ENCODE assay signal across 24 mouse cellular contexts in genomic region chr13:4048719-4049118, GRCm38 (mm10). TPM values are rescaled to one million over a fixed set of nuclear protein-coding genes. Genes with fewer than 3 reads are reported as not detected.
DNase-seq lines count a peak whose midpoint lies in the region; ATAC-seq and TF ChIP-seq lines count a peak whose summit lies in the region.
"Had no signal": no experiment of that assay in that cellular context is flagged by ENCODE, and none has a peak within 500 bp of the region (broad histone marks: within the 10 kb centered on the region; RNA-seq: fewer than 3 reads in every experiment).

Gene Akr1c14, plus strand, starts transcription at chr13:4049011.

- H3K4me3 ChIP-seq in kidney, embryonic 15.5 days (replicated peaks) = no peak within 1 kb of the TSS
- no peak within 1 kb of the TSS for H3K4me3 ChIP-seq in intestine, embryonic 15.5 days (replicated peaks)
- no peak within 1 kb of the TSS for H3K4me3 ChIP-seq in liver, postnatal 0 days (ENCODE audit: low read depth, low read length)
- no peak within 1 kb of the TSS for H3K4me3 ChIP-seq in hindbrain, postnatal 0 days (ENCODE audit: low read length)
- H3K4me3 ChIP-seq: heart, adult 2 months; hindbrain, embryonic 13.5 days; limb, embryonic 13.5 days; stomach, embryonic 15.5 days had no signal

- H3K4me2 ChIP-seq in kidney, embryonic 15.5 days = no peak within 1 kb of the TSS
- no peak within 1 kb of the TSS for H3K4me2 ChIP-seq in intestine, embryonic 15.5 days (replicated peaks)
- peak within 1 kb of the TSS; percentile 42; the same call in 1 of the 2 replicates for H3K4me2 ChIP-seq in liver, postnatal 0 days (ENCODE audit: low read depth, low read length)
- no peak within 1 kb of the TSS for H3K4me2 ChIP-seq in hindbrain, postnatal 0 days (ENCODE audit: low read depth, low read length)
- H3K4me2 ChIP-seq: hindbrain, embryonic 13.5 days; limb, embryonic 13.5 days; midbrain, embryonic 11.5 days; stomach, embryonic 15.5 days had no signal

- no peak for DNase-seq in adrenal gland, postnatal 14 days
- DNase-seq in adrenal gland, adult 2 months = no peak
- peak; percentile 1 for DNase-seq in kidney, postnatal 14 days
- DNase-seq in liver, postnatal 0 days = peak; percentile 12
- DNase-seq in hindbrain, postnatal 0 days (ENCODE audit: low spot score) = no peak
- DNase-seq: cerebellum, adult 18-20 months; cerebellum, postnatal 14 days; gastrocnemius, postnatal 36 days; heart, adult 2 months; heart, postnatal 36 days; layer of hippocampus, adult 9-11 months; lung, postnatal 10 days; right cerebral cortex, postnatal 4 days; thymus, adult 18-20 months; thymus, postnatal 4 days had no signal

- H3K9me3 ChIP-seq in kidney, embryonic 15.5 days (replicated peaks) = no peaks in the 10 kb centered on the region
- no peaks in the 10 kb centered on the region for H3K9me3 ChIP-seq in intestine, embryonic 15.5 days
- H3K9me3 ChIP-seq in liver, postnatal 0 days (ENCODE audit: low read length) = no peaks in the 10 kb centered on the region
- H3K9me3 ChIP-seq in hindbrain, postnatal 0 days (ENCODE audit: low read length) = no peaks in the 10 kb centered on the region
- H3K9me3 ChIP-seq: hindbrain, embryonic 13.5 days; limb, embryonic 13.5 days; stomach, embryonic 15.5 days had no signal

- no peak for ATAC-seq in kidney, embryonic 15.5 days (replicated peaks; ENCODE audit: low FRiP score)
- peak; percentile 78 for ATAC-seq in intestine, embryonic 15.5 days
- ATAC-seq in liver, postnatal 0 days = peak; percentile 95
- ATAC-seq in hindbrain, postnatal 0 days = no peak
- ATAC-seq: inflammation-experienced regulatory T-cells, adult 6 months had no signal

- no peaks in the 10 kb centered on the region for H3K27me3 ChIP-seq in kidney, embryonic 15.5 days
- H3K27me3 ChIP-seq in intestine, embryonic 15.5 days (replicated peaks) = no peaks in the 10 kb centered on the region
- no peaks in the 10 kb centered on the region for H3K27me3 ChIP-seq in liver, postnatal 0 days (ENCODE audit: insufficient read depth, low read length)
- H3K27me3 ChIP-seq in hindbrain, postnatal 0 days (ENCODE audit: insufficient read depth, low read length) = no peaks in the 10 kb centered on the region
- H3K27me3 ChIP-seq: hindbrain, embryonic 13.5 days; limb, embryonic 13.5 days; stomach, embryonic 15.5 days had no signal

- TF ChIP-seq CTCF in liver, postnatal 0 days (IDR thresholded peaks at IDR 0.05; ENCODE audit: low read depth) = no peak
- no peak for TF ChIP-seq CTCF in hindbrain, postnatal 0 days (IDR thresholded peaks at IDR 0.05; ENCODE audit: low read depth)

- H3K27ac ChIP-seq in kidney, embryonic 15.5 days = no peak within 1 kb of the TSS
- no peak within 1 kb of the TSS for H3K27ac ChIP-seq in intestine, embryonic 15.5 days
- H3K27ac ChIP-seq in liver, postnatal 0 days (ENCODE audit: low read depth) = peak within 1 kb of the TSS; percentile 78
- H3K27ac ChIP-seq in hindbrain, postnatal 0 days = no peak within 1 kb of the TSS
- H3K27ac ChIP-seq: heart, adult 2 months; hindbrain, embryonic 13.5 days; limb, embryonic 13.5 days; stomach, embryonic 15.5 days had no signal

- H3K36me3 ChIP-seq in kidney, embryonic 15.5 days = no peaks in the 10 kb centered on the region
- no peaks in the 10 kb centered on the region for H3K36me3 ChIP-seq in intestine, embryonic 15.5 days
- H3K36me3 ChIP-seq in liver, postnatal 0 days (replicated peaks; ENCODE audit: insufficient read depth, low read length) = no peaks in the 10 kb centered on the region
- no peaks in the 10 kb centered on the region for H3K36me3 ChIP-seq in hindbrain, postnatal 0 days (ENCODE audit: insufficient read depth, low read length)
- H3K36me3 ChIP-seq: hindbrain, embryonic 13.5 days; limb, embryonic 13.5 days; stomach, embryonic 15.5 days had no signal

- WGBS in kidney, embryonic 15.5 days = 56% methylated on average over 2 of the region's 2 CpGs
- WGBS in intestine, embryonic 15.5 days = 51% methylated on average over 2 of the region's 2 CpGs
- WGBS in liver, postnatal 0 days (ENCODE audit: insufficient replicate concordance) = 29% methylated on average over 2 of the region's 2 CpGs
- WGBS in hindbrain, postnatal 0 days = 68% methylated on average over 2 of the region's 2 CpGs

- H3K9ac ChIP-seq in kidney, embryonic 15.5 days = no peak within 1 kb of the TSS
- no peak within 1 kb of the TSS for H3K9ac ChIP-seq in intestine, embryonic 15.5 days
- H3K9ac ChIP-seq in liver, postnatal 0 days (replicated peaks) = no peak within 1 kb of the TSS
- H3K9ac ChIP-seq in hindbrain, postnatal 0 days (replicated peaks; ENCODE audit: low read length) = no peak within 1 kb of the TSS
- H3K9ac ChIP-seq: hindbrain, embryonic 13.5 days; limb, embryonic 13.5 days; stomach, embryonic 15.5 days had no signal

- peak; percentile 53; the same call in 1 of the 2 replicates for TF ChIP-seq EP300 in liver, postnatal 0 days (IDR thresholded peaks at IDR 0.05; ENCODE audit: low read depth)

- H3K4me1 ChIP-seq in kidney, embryonic 15.5 days = no peaks in the 10 kb centered on the region
- H3K4me1 ChIP-seq in intestine, embryonic 15.5 days (replicated peaks) = no peaks in the 10 kb centered on the region
- H3K4me1 ChIP-seq in liver, postnatal 0 days (ENCODE audit: insufficient read depth) = no peaks in the 10 kb centered on the region
- H3K4me1 ChIP-seq in hindbrain, postnatal 0 days (ENCODE audit: insufficient read depth, low read length) = no peaks in the 10 kb centered on the region
- H3K4me1 ChIP-seq: hindbrain, embryonic 13.5 days; limb, embryonic 13.5 days; stomach, embryonic 15.5 days had no signal

RNA-seq across cellular contexts. Expression of gene Akr1c14, which starts in this region (rescaled TPM):
- total RNA-seq in adrenal gland, postnatal 14 days (2021) = 4.2 and 21.4 TPM in 2 replicates
- 1 to 10 TPM in 1 of 2 experiments, under 1 TPM in 1; 0.69 to 2.4 TPM for total RNA-seq in adrenal gland, adult 2 months (2021)
- 0.04 and 0.07 TPM in 2 replicates for polyA plus RNA-seq in adrenal gland, adult 2 months (2012; rRNA removed)
- 1.4 and 2.8 TPM in 2 replicates for polyA plus RNA-seq in kidney, embryonic 15.5 days (2015; fragmentation: Nextera tagmentation; extraction: Ambion mirVana)
- 3.9 and 4.3 TPM in 2 replicates for polyA plus RNA-seq in intestine, embryonic 15.5 days (2015; fragmentation: Nextera tagmentation; extraction: Ambion mirVana)
- 35.1 and 41.2 TPM in 2 replicates for polyA plus RNA-seq in liver, postnatal 0 days (2015; fragmentation: Nextera tagmentation; extraction: Ambion mirVana)
- 0.93 and 1.7 TPM in 2 replicates for total RNA-seq in hindbrain, postnatal 0 days (2014; rRNA removed)
- polyA plus RNA-seq in hindbrain, postnatal 0 days (2015; fragmentation: Nextera tagmentation; extraction: Ambion mirVana) = 0.83 and 1.4 TPM in 2 replicates
- total RNA-seq: megakaryocyte progenitor cell, adult 5-6 weeks had no signal
- polyA plus RNA-seq: forebrain, embryonic 11.5 days; inflammation-experienced regulatory T-cells, adult 6 months had no signal

Comparison
In these comparisons a context has a peak if more than half of its experiments do, and no peak if none do; other contexts are left out.
1. DNase-seq: peak in kidney, postnatal 14 days (single experiment) and liver, postnatal 0 days (single experiment); none in adrenal gland, postnatal 14 days (single experiment), adrenal gland, adult 2 months (single experiment) and hindbrain, postnatal 0 days (single experiment).
2. ATAC-seq: peak in intestine, embryonic 15.5 days (single experiment) and liver, postnatal 0 days (single experiment); none in kidney, embryonic 15.5 days (single experiment) and hindbrain, postnatal 0 days (single experiment).